Mouse (Mus musculus): ENCODE measurements at regions not wholly inside any gene's neighbourhood (a gene's known extent, or its start where the extent isn't known, plus 50 kb on each side); places are given as distances from the start of the nearest gene placed in this dataset.

- TF ChIP-seq CTCF (IDR thresholded peaks at IDR 0.05; ENCODE audit: insufficient read depth, low read length) = 0 out of 2 replicates have a peak, but pooled peaks have one; percentile 34
- no peak for TF ChIP-seq POLR2A (IDR thresholded peaks at IDR 0.05; ENCODE audit: borderline replicate concordance, extremely low read depth, low read depth, low read length)
Measured at GRCm38 (mm10) chr15:41325633-41326252, 1191.6 kb downstream of the 9330182O14Rik start.

All from lung, adult 2 months (tissue).